ENCODE assay signal across 10 mouse cellular contexts in genomic region chr5:125148173-125148572, GRCm38 (mm10). TPM values are rescaled to one million over a fixed set of nuclear protein-coding genes. Genes with fewer than 3 reads are reported as not detected.
A peak's percentile ranks its signal among the peaks of the same experiment; 100 is the strongest.
DNase-seq lines count a peak whose midpoint lies in the region; ATAC-seq and TF ChIP-seq lines count a peak whose summit lies in the region.
"Had no signal": no experiment of that assay in that cellular context is flagged by ENCODE, and none has a peak within 500 bp of the region (broad histone marks: within the 10 kb centered on the region; RNA-seq: fewer than 3 reads in every experiment).

No protein-coding gene starts in this region.

- no peaks in the 10 kb centered on the region for H3K36me3 ChIP-seq in kidney, adult 2 months (ENCODE audit: control insufficient read depth, insufficient read depth, low read length)
- no peaks in the 10 kb centered on the region for H3K36me3 ChIP-seq in kidney, embryonic 14.5 days (ENCODE audit: control insufficient read depth, insufficient read depth, low read length)
- H3K36me3 ChIP-seq in forebrain, embryonic 15.5 days, result no peaks in the 10 kb centered on the region
- H3K36me3 ChIP-seq in midbrain, embryonic 12.5 days, result no peaks in the 10 kb centered on the region
- H3K36me3 ChIP-seq: liver, embryonic 13.5 days had no signal

- ATAC-seq in kidney, embryonic 14.5 days (ENCODE audit: low FRiP score, low TSS enrichment), result no peak
- no peak for ATAC-seq in forebrain, embryonic 15.5 days (replicated peaks)
- no peak for ATAC-seq in midbrain, embryonic 12.5 days (ENCODE audit: low FRiP score, low read depth)
- no peak for ATAC-seq in megakaryocyte-erythroid progenitor cell, adult 5-6 weeks (replicated peaks; ENCODE audit: low FRiP score, low TSS enrichment, poor library complexity, severe bottlenecking)

- H3K4me3 ChIP-seq in kidney, adult 2 months (ENCODE audit: insufficient read depth, low read depth, low read length), result no peak overlapping the region
- no peak overlapping the region for H3K4me3 ChIP-seq in kidney, embryonic 14.5 days (ENCODE audit: low read length)
- no peak overlapping the region for H3K4me3 ChIP-seq in forebrain, embryonic 15.5 days
- H3K4me3 ChIP-seq in midbrain, embryonic 12.5 days, result no peak overlapping the region
- H3K4me3 ChIP-seq: erythroblast, embryonic 14.5 days; liver, embryonic 13.5 days had no signal

- H3K27ac ChIP-seq in kidney, adult 2 months (ENCODE audit: insufficient read depth, low read depth, low read length), result no peak overlapping the region
- no peak overlapping the region for H3K27ac ChIP-seq in kidney, embryonic 14.5 days (ENCODE audit: low read depth, low read length)
- H3K27ac ChIP-seq in forebrain, embryonic 15.5 days (replicated peaks), result peak overlapping the region; percentile 95
- peak overlapping the region; percentile 46; the same call in 1 of the 2 replicates for H3K27ac ChIP-seq in midbrain, embryonic 12.5 days (replicated peaks)
- H3K27ac ChIP-seq: liver, embryonic 13.5 days had no signal

- H3K4me1 ChIP-seq in kidney, adult 2 months (ENCODE audit: control insufficient read depth, insufficient read depth, low read length), result peaks cover 26% of the 10 kb centered on the region
- H3K4me1 ChIP-seq in kidney, embryonic 14.5 days (ENCODE audit: control insufficient read depth, insufficient read depth, low read length), result peaks cover 57% of the 10 kb centered on the region
- peaks cover 83% of the 10 kb centered on the region for H3K4me1 ChIP-seq in forebrain, embryonic 15.5 days
- H3K4me1 ChIP-seq in midbrain, embryonic 12.5 days, result peaks cover 72% of the 10 kb centered on the region

- no peaks in the 10 kb centered on the region for H3K9me3 ChIP-seq in kidney, embryonic 14.5 days (ENCODE audit: control insufficient read depth, low read length)
- no peaks in the 10 kb centered on the region for H3K9me3 ChIP-seq in forebrain, embryonic 15.5 days
- no peaks in the 10 kb centered on the region for H3K9me3 ChIP-seq in midbrain, embryonic 12.5 days
- H3K9me3 ChIP-seq: liver, embryonic 13.5 days had no signal

- 45% methylated on average over 10 of the region's 10 CpGs for WGBS in kidney, adult 2 months
- 34% methylated on average over 10 of the region's 10 CpGs for WGBS in kidney, embryonic 14.5 days
- WGBS in forebrain, embryonic 15.5 days, result 15% methylated on average over 10 of the region's 10 CpGs
- WGBS in midbrain, embryonic 12.5 days, result 79% methylated on average over 10 of the region's 10 CpGs

- H3K27me3 ChIP-seq in kidney, adult 2 months (replicated peaks; ENCODE audit: control insufficient read depth, insufficient read depth, low read length), result no peaks in the 10 kb centered on the region
- H3K27me3 ChIP-seq in kidney, embryonic 14.5 days (ENCODE audit: control insufficient read depth, insufficient read depth, low read length), result no peaks in the 10 kb centered on the region
- no peaks in the 10 kb centered on the region for H3K27me3 ChIP-seq in forebrain, embryonic 15.5 days
- H3K27me3 ChIP-seq in midbrain, embryonic 12.5 days, result no peaks in the 10 kb centered on the region
- H3K27me3 ChIP-seq: liver, embryonic 13.5 days had no signal

- no peak overlapping the region for H3K4me2 ChIP-seq in kidney, embryonic 14.5 days (replicated peaks; ENCODE audit: low read depth, low read length)
- peak overlapping the region; percentile 8; the same call in 1 of the 2 replicates for H3K4me2 ChIP-seq in forebrain, embryonic 15.5 days (replicated peaks)
- H3K4me2 ChIP-seq in midbrain, embryonic 12.5 days (replicated peaks), result no peak overlapping the region
- H3K4me2 ChIP-seq: liver, embryonic 13.5 days had no signal

- TF ChIP-seq CTCF in kidney, adult 2 months (conservative IDR thresholded peaks at IDR 0.05; ENCODE audit: insufficient read depth, insufficient read length, low read depth, low read length), result no peak

- peak; percentile 33 for DNase-seq in kidney, adult 2 months
- DNase-seq in NIH3T3 (ENCODE audit: low read depth), result peak; percentile 38
- DNase-seq in right cerebral cortex, postnatal 36 days (ENCODE audit: low spot score in 2 of 2), result no peak
- DNase-seq in adrenal gland, adult 18-20 months (ENCODE audit: low spot score in 2 of 2), result no peak
- DNase-seq: liver, embryonic 13.5 days had no signal

- no peak for TF ChIP-seq POLR2A in kidney, adult 2 months (IDR thresholded peaks at IDR 0.05; ENCODE audit: low read depth, low read length)

- no peak overlapping the region for H3K9ac ChIP-seq in kidney, embryonic 14.5 days (ENCODE audit: low read depth, low read length)
- peak overlapping the region; percentile 13; the same call in 1 of the 2 replicates for H3K9ac ChIP-seq in forebrain, embryonic 15.5 days (replicated peaks)
- H3K9ac ChIP-seq in midbrain, embryonic 12.5 days (replicated peaks), result no peak overlapping the region
- H3K9ac ChIP-seq: liver, embryonic 13.5 days had no signal

RNA-seq across cellular contexts. Expression of gene Ncor2, which starts 30.8 kb away (rescaled TPM):
- 32.0 and 38.8 TPM in 2 replicates for polyA plus RNA-seq in kidney, adult 2 months (2012; rRNA removed)
- polyA plus RNA-seq in kidney, embryonic 14.5 days (2014; fragmentation: Nextera tagmentation; extraction: Ambion mirVana), result 34.6 and 35.0 TPM in 2 replicates
- 30.2 and 31.6 TPM in 2 replicates for polyA plus RNA-seq in forebrain, embryonic 15.5 days (2015; fragmentation: Nextera tagmentation; extraction: Ambion mirVana)
- 24.5 and 25.1 TPM in 2 replicates for polyA plus RNA-seq in midbrain, embryonic 12.5 days (2016; fragmentation: Nextera tagmentation; extraction: Ambion mirVana)
- total RNA-seq in megakaryocyte-erythroid progenitor cell, adult 5-6 weeks (2014; fragmentation: Nextera tagmentation), result 48.7 and 54.4 TPM in 2 replicates
- 4.8 and 6.7 TPM in 2 replicates for total RNA-seq in megakaryocyte-erythroid progenitor cell, adult 5-6 weeks (2017)
- 100 to 1,000 TPM; 195 to 242 TPM for total RNA-seq in adrenal gland, adult 18-20 months (2021)

Comparison
In these comparisons a context has a peak if more than half of its experiments do, and no peak if none do; other contexts are left out.
1. DNase-seq: peak in kidney, adult 2 months (single experiment) and NIH3T3 (single experiment); none in right cerebral cortex, postnatal 36 days (0 of 2) and adrenal gland, adult 18-20 months (0 of 2).
2. H3K27ac ChIP-seq: peak in forebrain, embryonic 15.5 days (single experiment) and midbrain, embryonic 12.5 days (single experiment); none in kidney, adult 2 months (single experiment) and kidney, embryonic 14.5 days (single experiment).